Mouse (Mus musculus): ENCODE data around the gene Tmem176a. TPM values are rescaled to one million over a fixed set of nuclear protein-coding genes. Genes with fewer than 3 reads are reported as not detected.
A peak's percentile ranks its signal among the peaks of the same experiment; 100 is the strongest.

Tmem176a gene
- polyA plus RNA-seq, 1 experiment, result not detected

GRCm38 (mm10) chr6:48838321-48839080, 2.2 kb upstream of the Tmem176a start:
- TF ChIP-seq CTCF (IDR thresholded peaks at IDR 0.05; ENCODE audit: insufficient read depth, low read depth, low read length) (no peak), POLR2A (IDR thresholded peaks at IDR 0.05; ENCODE audit: insufficient read depth, low read depth, low read length) (no peak)
- Histone ChIP-seq H3K4me3 (ENCODE audit: insufficient read depth, low read depth, low read length) (no peak overlapping the region), H3K27ac (ENCODE audit: insufficient read depth, low read depth, low read length) (no peak overlapping the region), H3K4me1 (ENCODE audit: control insufficient read depth, insufficient read depth, low read length) (peaks cover 13% of the 10 kb centered on the region)
- WGBS, result 83% methylated on average over 6 of the region's 6 CpGs

- Histone ChIP-seq H3K4me1 (ENCODE audit: control insufficient read depth, insufficient read depth, low read length) (peaks cover 13% of the 10 kb centered on the region), H3K4me3 (ENCODE audit: insufficient read depth, low read depth, low read length) (peak within 1 kb of the TSS; percentile 35), H3K27ac (ENCODE audit: insufficient read depth, low read depth, low read length) (peak within 1 kb of the TSS; percentile 34)
- WGBS, result 32% methylated on average over 6 of the region's 6 CpGs
- TF ChIP-seq POLR2A (IDR thresholded peaks at IDR 0.05; ENCODE audit: insufficient read depth, low read depth, low read length) (no peak), CTCF (IDR thresholded peaks at IDR 0.05; ENCODE audit: insufficient read depth, low read depth, low read length) (no peak)
These were observed 380 bp downstream of the Tmem176a start, which contains the start of gene Tmem176b for GRCm38 (mm10) chr6:48840973-48841625. Tmem176b (minus strand) TSS chr6:48841496.

- Histone ChIP-seq H3K27ac (ENCODE audit: insufficient read depth, low read depth, low read length) (no peak overlapping the region), H3K4me1 (ENCODE audit: control insufficient read depth, insufficient read depth, low read length) (peaks cover 13% of the 10 kb centered on the region), H3K4me3 (ENCODE audit: insufficient read depth, low read depth, low read length) (no peak overlapping the region)
- TF ChIP-seq CTCF (IDR thresholded peaks at IDR 0.05; ENCODE audit: insufficient read depth, low read depth, low read length), result no peak
- TF ChIP-seq POLR2A (IDR thresholded peaks at IDR 0.05; ENCODE audit: insufficient read depth, low read depth, low read length), result no peak
- 69% methylated on average over 11 of the region's 11 CpGs for WGBS
These were observed 1.6 kb downstream of the Tmem176a start for GRCm38 (mm10) chr6:48842111-48842842.

- TF ChIP-seq POLR2A (IDR thresholded peaks at IDR 0.05; ENCODE audit: insufficient read depth, low read depth, low read length) (no peak), CTCF (IDR thresholded peaks at IDR 0.05; ENCODE audit: insufficient read depth, low read depth, low read length) (no peak)
- Histone ChIP-seq H3K27ac (ENCODE audit: insufficient read depth, low read depth, low read length) (no peak overlapping the region), H3K4me1 (ENCODE audit: control insufficient read depth, insufficient read depth, low read length) (peaks cover 13% of the 10 kb centered on the region), H3K4me3 (ENCODE audit: insufficient read depth, low read depth, low read length) (no peak overlapping the region)
- 83% methylated on average over 4 of the region's 4 CpGs for WGBS
These were observed 4.4 kb downstream of the Tmem176a start for GRCm38 (mm10) chr6:48845086-48845485.

GRCm38 (mm10) chr6:48851820-48852491, 11.2 kb downstream of the Tmem176a start:
- H3K27ac ChIP-seq (ENCODE audit: insufficient read depth, low read depth, low read length), result no peak overlapping the region
- 12% methylated on average over 29 of the region's 29 CpGs for WGBS
- peak overlapping the region; percentile 29 for H3K4me3 ChIP-seq (ENCODE audit: insufficient read depth, low read depth, low read length)
- TF ChIP-seq CTCF (IDR thresholded peaks at IDR 0.05; ENCODE audit: insufficient read depth, low read depth, low read length) (no peak), POLR2A (IDR thresholded peaks at IDR 0.05; ENCODE audit: insufficient read depth, low read depth, low read length) (no peak)
- peaks cover 3% of the 10 kb centered on the region; the same call in 1 of the 2 replicates for H3K4me1 ChIP-seq (ENCODE audit: control insufficient read depth, insufficient read depth, low read length)

GRCm38 (mm10) chr6:48854155-48854554, 13.4 kb downstream of the Tmem176a start:
- Histone ChIP-seq H3K4me1 (ENCODE audit: control insufficient read depth, insufficient read depth, low read length) (peaks cover 3% of the 10 kb centered on the region; the same call in 1 of the 2 replicates), H3K4me3 (ENCODE audit: insufficient read depth, low read depth, low read length) (no peak overlapping the region), H3K27ac (ENCODE audit: insufficient read depth, low read depth, low read length) (no peak overlapping the region)
- TF ChIP-seq CTCF (IDR thresholded peaks at IDR 0.05; ENCODE audit: insufficient read depth, low read depth, low read length), result no peak
- no peak for TF ChIP-seq POLR2A (IDR thresholded peaks at IDR 0.05; ENCODE audit: insufficient read depth, low read depth, low read length)
- WGBS, result 98% methylated on average over 2 of the region's 2 CpGs

- TF ChIP-seq POLR2A (IDR thresholded peaks at IDR 0.05; ENCODE audit: insufficient read depth, low read depth, low read length) (no peak), CTCF (IDR thresholded peaks at IDR 0.05; ENCODE audit: insufficient read depth, low read depth, low read length) (no peak)
- Histone ChIP-seq H3K27ac (ENCODE audit: insufficient read depth, low read depth, low read length) (no peak overlapping the region), H3K4me1 (ENCODE audit: control insufficient read depth, insufficient read depth, low read length) (no peaks in the 10 kb centered on the region), H3K4me3 (ENCODE audit: insufficient read depth, low read depth, low read length) (no peak overlapping the region)
- 56% methylated on average over 8 of the region's 8 CpGs for WGBS
These were observed 17.0 kb downstream of the Tmem176a start for GRCm38 (mm10) chr6:48857613-48858302.
